In the genomic region with DNA sequence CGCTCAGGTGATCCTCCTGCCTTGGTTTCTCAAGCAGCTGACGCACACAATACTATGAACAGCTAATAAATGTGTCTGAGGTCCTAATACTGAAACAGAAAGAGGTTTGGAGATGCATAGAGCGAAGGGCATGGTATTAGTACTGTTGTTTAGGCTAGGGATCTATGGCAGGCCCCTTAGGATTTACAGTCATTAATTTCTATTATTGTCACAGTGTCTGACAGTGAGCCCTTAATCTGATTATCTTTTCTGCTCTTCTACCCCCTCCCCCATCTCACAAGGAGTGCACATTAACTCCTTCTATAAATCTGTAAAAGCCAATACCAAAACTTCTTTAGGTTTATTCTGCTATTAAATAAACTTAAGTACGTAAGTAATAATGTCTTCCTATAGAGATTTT, we compare ENCODE assay signal across 23 mouse cellular contexts. TPM values are rescaled to one million over a fixed set of nuclear protein-coding genes. Genes with fewer than 3 reads are reported as not detected.
"Had no signal": no experiment of that assay in that cellular context is flagged by ENCODE, and none has a peak within 500 bp of the region (broad histone marks: within the 10 kb centered on the region; RNA-seq: fewer than 3 reads in every experiment).

No protein-coding gene starts in this region.

- H3K9me3 ChIP-seq: liver, embryonic 13.5 days; liver, embryonic 15.5 days; lung, embryonic 15.5 days; midbrain, embryonic 12.5 days; neural tube, embryonic 12.5 days; stomach, embryonic 15.5 days had no signal

- DNase-seq: liver; liver, embryonic 13.5 days; liver, postnatal 0 days; lung, adult 2 months; lung, postnatal 14 days; lung, postnatal 36 days; right cerebral cortex, postnatal 14 days; thymus, adult 2 months; thymus, postnatal 25 days; thymus, postnatal 4 days had no signal

- H3K27me3 ChIP-seq: liver, embryonic 13.5 days; liver, embryonic 15.5 days; lung, embryonic 15.5 days; midbrain, embryonic 12.5 days; neural tube, embryonic 12.5 days; stomach, embryonic 15.5 days had no signal

- ATAC-seq: liver, postnatal 0 days; lung, postnatal 0 days had no signal

- H3K9ac ChIP-seq: liver, embryonic 13.5 days; liver, embryonic 15.5 days; liver, postnatal 0 days; lung, embryonic 15.5 days; midbrain, embryonic 12.5 days; neural tube, embryonic 12.5 days; stomach, embryonic 15.5 days had no signal

- H3K4me3 ChIP-seq: liver, embryonic 13.5 days; liver, embryonic 15.5 days; lung, embryonic 15.5 days; midbrain, embryonic 12.5 days; neural tube, embryonic 12.5 days; stomach, embryonic 15.5 days had no signal

- H3K4me1 ChIP-seq: liver, embryonic 13.5 days; liver, embryonic 15.5 days; lung, embryonic 15.5 days; midbrain, embryonic 12.5 days; neural tube, embryonic 12.5 days; stomach, embryonic 15.5 days had no signal

- H3K4me2 ChIP-seq: liver, embryonic 11.5 days; liver, embryonic 13.5 days; liver, embryonic 15.5 days; lung, embryonic 15.5 days; midbrain, embryonic 12.5 days; neural tube, embryonic 12.5 days; stomach, embryonic 15.5 days had no signal

- H3K36me3 ChIP-seq: liver, embryonic 13.5 days; liver, embryonic 15.5 days; lung, embryonic 15.5 days; midbrain, embryonic 12.5 days; neural tube, embryonic 12.5 days; stomach, embryonic 15.5 days had no signal

- H3K27ac ChIP-seq: liver, embryonic 13.5 days; liver, embryonic 15.5 days; lung, embryonic 15.5 days; macrophage; midbrain, embryonic 12.5 days; neural tube, embryonic 12.5 days; stomach, embryonic 15.5 days; stomach, postnatal 0 days had no signal

RNA-seq across cellular contexts. Expression of gene Elovl4, which starts 44.8 kb away (rescaled TPM):
- total RNA-seq: megakaryocyte progenitor cell, adult 5-6 weeks; monocyte, adult 5-6 weeks; neutrophil, adult 5-6 weeks had no signal
- polyA plus RNA-seq: macrophage; spleen, adult 2 months had no signal
